Mouse (Mus musculus): Measurements from ENCODE around the gene Ncoa7. TPM values are rescaled to one million over a fixed set of nuclear protein-coding genes. Genes with fewer than 3 reads are reported as not detected.
"Not testable (repeated sequence)": the region's sequence is repeated elsewhere in the genome, so short reads cannot be mapped to it uniquely, and the experiment has no call there.

Gene Ncoa7
- polyA plus RNA-seq, 1 experiment from 2014 or later: 12.2 TPM

GRCm38 (mm10) chr10:30629513-30629912 lies 173.6 kb downstream of the Ncoa7 start, which contains the start of gene Hint3:
TSS of gene Hint3 (minus strand) at chr10:30629632.
- no peaks in the 10 kb centered on the region for H3K27me3 ChIP-seq (ENCODE audit: control insufficient read depth, insufficient read depth, low read length)
- H3K4me2 ChIP-seq (replicated peaks; ENCODE audit: low read depth): no peak within 1 kb of the TSS
- TF ChIP-seq EP300 (optimal IDR thresholded peaks at IDR 0.05) (no peak), CTCF (IDR thresholded peaks at IDR 0.05; ENCODE audit: low read depth) (no peak)
- WGBS: 73% methylated on average over 3 of the region's 3 CpGs
- DNase-seq (ENCODE audit: low spot score) (no peak), ATAC-seq (ENCODE audit: low FRiP score, low TSS enrichment) (no peak)
- H3K4me3 ChIP-seq (ENCODE audit: low read depth, low read length): no peak within 1 kb of the TSS
- H3K9me3 ChIP-seq (ENCODE audit: control insufficient read depth, low read length): no peaks in the 10 kb centered on the region
- no peak within 1 kb of the TSS for H3K9ac ChIP-seq (ENCODE audit: low read length)
- no peak within 1 kb of the TSS for H3K27ac ChIP-seq (replicated peaks)
- H3K4me1 ChIP-seq (replicated peaks; ENCODE audit: control insufficient read depth, insufficient read depth): no peaks in the 10 kb centered on the region
- H3K36me3 ChIP-seq (ENCODE audit: control insufficient read depth, insufficient read depth, low read length): no peaks in the 10 kb centered on the region

- not testable (repeated sequence) for H3K9me3 ChIP-seq (ENCODE audit: control insufficient read depth, low read length); DNase-seq (ENCODE audit: low spot score); H3K36me3 ChIP-seq (ENCODE audit: control insufficient read depth, insufficient read depth, low read length); H3K27me3 ChIP-seq (ENCODE audit: control insufficient read depth, insufficient read depth, low read length); H3K4me1 ChIP-seq (replicated peaks; ENCODE audit: control insufficient read depth, insufficient read depth); H3K27ac ChIP-seq (replicated peaks); H3K4me2 ChIP-seq (replicated peaks; ENCODE audit: low read depth); ATAC-seq (ENCODE audit: low FRiP score, low TSS enrichment); H3K9ac ChIP-seq (ENCODE audit: low read length); H3K4me3 ChIP-seq (ENCODE audit: low read depth, low read length)
- 90% methylated on average over 11 of the region's 11 CpGs for WGBS
These were observed 174.7 kb downstream of the Ncoa7 start for GRCm38 (mm10) chr10:30628444-30628843.

DNA sequence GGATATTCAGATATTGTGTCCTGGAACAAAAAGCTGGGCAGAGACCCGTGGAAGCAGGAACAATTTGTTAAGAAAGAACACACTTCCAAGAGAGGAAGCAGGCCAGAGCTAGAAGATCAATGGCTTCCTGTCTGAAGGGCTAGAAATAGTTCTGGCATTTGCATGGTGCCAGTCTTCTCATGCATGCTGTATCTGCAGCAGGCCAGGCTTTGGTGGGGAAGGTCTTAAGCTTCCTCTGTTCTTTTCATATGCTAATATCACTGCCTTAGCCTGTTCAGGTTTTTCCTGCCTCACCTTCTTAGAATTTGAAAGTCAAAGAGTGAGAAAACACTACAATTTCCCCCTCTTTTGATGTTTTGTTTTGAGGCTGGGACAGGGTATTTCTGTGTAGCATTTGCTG lies 175.6 kb downstream of the Ncoa7 start:
- no peaks in the 10 kb centered on the region for H3K9me3 ChIP-seq (ENCODE audit: control insufficient read depth, low read length)
- H3K4me3 ChIP-seq (ENCODE audit: low read depth, low read length): no peak overlapping the region
- H3K4me2 ChIP-seq (replicated peaks; ENCODE audit: low read depth): no peak overlapping the region
- no peaks in the 10 kb centered on the region for H3K27me3 ChIP-seq (ENCODE audit: control insufficient read depth, insufficient read depth, low read length)
- WGBS: 29% methylated on average over 1 of the region's 1 CpGs
- ATAC-seq (ENCODE audit: low FRiP score, low TSS enrichment): no peak
- TF ChIP-seq CTCF (IDR thresholded peaks at IDR 0.05; ENCODE audit: low read depth): no peak
- TF ChIP-seq EP300 (optimal IDR thresholded peaks at IDR 0.05): no peak
- no peak for DNase-seq (ENCODE audit: low spot score)
- no peaks in the 10 kb centered on the region for H3K4me1 ChIP-seq (replicated peaks; ENCODE audit: control insufficient read depth, insufficient read depth)
- no peaks in the 10 kb centered on the region for H3K36me3 ChIP-seq (ENCODE audit: control insufficient read depth, insufficient read depth, low read length)
- H3K9ac ChIP-seq (ENCODE audit: low read length): no peak overlapping the region
- H3K27ac ChIP-seq (replicated peaks): no peak overlapping the region

DNA sequence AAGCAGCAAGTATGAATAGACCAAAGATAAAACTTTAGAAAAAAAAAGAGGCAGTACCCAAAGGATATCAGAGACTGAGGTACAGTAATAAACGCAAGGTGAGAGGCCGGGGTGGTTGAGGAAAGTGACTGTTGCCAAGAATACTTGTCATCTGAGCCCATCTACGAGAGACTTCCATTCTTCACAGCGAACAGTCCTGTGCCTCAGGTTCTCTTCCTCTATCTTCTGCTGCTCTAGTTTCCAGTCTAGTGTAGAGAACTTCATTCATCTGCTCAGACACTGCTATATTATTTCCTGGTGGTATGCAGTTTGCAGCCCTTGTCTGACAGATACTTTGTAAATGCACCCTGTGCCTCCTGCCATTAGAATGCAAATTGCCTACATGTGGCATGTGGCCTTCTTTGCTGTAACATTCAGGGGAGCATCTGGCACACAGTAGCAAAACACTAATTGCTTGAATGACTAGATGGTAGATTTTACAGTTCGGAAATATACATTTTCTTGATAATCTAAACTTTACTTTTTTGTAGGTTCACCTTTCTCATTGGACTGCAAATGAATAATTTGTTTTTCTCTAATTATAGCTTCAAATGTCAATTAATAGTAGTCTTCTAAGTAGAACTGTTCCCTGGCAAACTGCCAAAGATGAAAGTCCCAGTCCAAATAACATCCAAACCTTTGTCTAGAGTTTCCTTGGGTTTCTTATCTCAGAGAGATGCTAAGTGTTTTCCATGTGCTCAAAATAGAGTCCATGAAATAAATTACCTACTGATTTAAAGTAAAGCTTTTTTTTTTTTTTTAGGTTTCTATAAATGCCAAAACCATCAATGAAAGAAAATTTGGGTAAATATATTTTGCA lies 178.7 kb downstream of the Ncoa7 start:
- no peaks in the 10 kb centered on the region for H3K9me3 ChIP-seq (ENCODE audit: control insufficient read depth, low read length)
- no peak overlapping the region for H3K4me3 ChIP-seq (ENCODE audit: low read depth, low read length)
- no peak for TF ChIP-seq EP300 (optimal IDR thresholded peaks at IDR 0.05)
- no peak for TF ChIP-seq CTCF (IDR thresholded peaks at IDR 0.05; ENCODE audit: low read depth)
- H3K36me3 ChIP-seq (ENCODE audit: control insufficient read depth, insufficient read depth, low read length): no peaks in the 10 kb centered on the region
- ATAC-seq (ENCODE audit: low FRiP score, low TSS enrichment): no peak
- H3K4me1 ChIP-seq (replicated peaks; ENCODE audit: control insufficient read depth, insufficient read depth): no peaks in the 10 kb centered on the region
- H3K27ac ChIP-seq (replicated peaks): no peak overlapping the region
- WGBS: 60% methylated on average over 5 of the region's 5 CpGs
- DNase-seq (ENCODE audit: low spot score): no peak
- H3K27me3 ChIP-seq (ENCODE audit: control insufficient read depth, insufficient read depth, low read length): no peaks in the 10 kb centered on the region
- H3K9ac ChIP-seq (ENCODE audit: low read length): no peak overlapping the region
- H3K4me2 ChIP-seq (replicated peaks; ENCODE audit: low read depth): no peak overlapping the region

DNA sequence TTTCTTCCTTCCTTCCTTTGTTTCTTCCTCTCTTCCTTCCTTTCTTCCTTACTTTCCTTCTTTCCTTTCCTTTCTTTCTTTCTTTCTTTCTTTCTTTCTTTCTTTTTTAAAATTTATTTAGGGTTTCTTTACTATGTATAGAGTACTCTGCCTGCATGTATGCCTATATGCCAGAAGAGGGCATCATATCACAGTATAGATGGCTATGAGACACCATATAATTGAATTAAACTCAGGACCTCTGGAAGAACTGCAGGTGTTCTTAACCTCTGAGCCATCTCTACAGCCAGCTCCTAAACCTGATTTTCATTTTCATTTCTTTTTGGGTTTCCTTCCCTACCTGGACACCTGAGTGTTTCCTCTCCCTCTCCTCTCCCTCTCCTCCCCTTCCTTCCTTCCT lies 180.2 kb downstream of the Ncoa7 start:
- H3K9me3 ChIP-seq (ENCODE audit: control insufficient read depth, low read length): no peaks in the 10 kb centered on the region

DNA sequence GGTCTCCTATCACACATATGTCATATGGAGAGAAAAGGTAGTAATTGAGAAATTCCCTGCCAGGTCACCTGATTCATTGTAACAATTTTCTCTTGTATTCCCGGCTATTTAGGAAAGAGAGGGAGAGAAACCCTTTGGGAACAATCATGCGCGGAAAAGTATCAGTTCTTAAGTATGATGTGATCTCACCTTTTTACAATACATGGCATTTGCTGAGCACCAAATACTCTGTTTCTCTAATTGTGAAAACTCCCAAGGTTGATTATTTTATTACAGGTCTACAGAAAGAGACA lies 184.3 kb downstream of the Ncoa7 start:
- Histone ChIP-seq H3K27me3 (ENCODE audit: control insufficient read depth, insufficient read depth, low read length) (no peaks in the 10 kb centered on the region), H3K9me3 (ENCODE audit: control insufficient read depth, low read length) (no peaks in the 10 kb centered on the region), H3K4me2 (replicated peaks; ENCODE audit: low read depth) (peak overlapping the region; percentile 71), H3K27ac (replicated peaks) (peak overlapping the region; percentile 96; the same call in 1 of the 2 replicates), H3K4me3 (ENCODE audit: low read depth, low read length) (peak overlapping the region; percentile 64), H3K9ac (ENCODE audit: low read length) (peak overlapping the region; percentile 82), H3K36me3 (ENCODE audit: control insufficient read depth, insufficient read depth, low read length) (no peaks in the 10 kb centered on the region), H3K4me1 (replicated peaks; ENCODE audit: control insufficient read depth, insufficient read depth) (no peaks in the 10 kb centered on the region)
- 41% methylated on average over 3 of the region's 3 CpGs for WGBS
- no peak for ATAC-seq (ENCODE audit: low FRiP score, low TSS enrichment)
- TF ChIP-seq EP300 (optimal IDR thresholded peaks at IDR 0.05): no peak
- TF ChIP-seq CTCF (IDR thresholded peaks at IDR 0.05; ENCODE audit: low read depth): no peak
- DNase-seq (ENCODE audit: low spot score): no peak

More for the DNA sequence above, 180.2 kb downstream of the Ncoa7 start:
- Histone ChIP-seq H3K4me3 (ENCODE audit: low read depth, low read length) (no peak overlapping the region), H3K36me3 (ENCODE audit: control insufficient read depth, insufficient read depth, low read length) (no peaks in the 10 kb centered on the region), H3K4me1 (replicated peaks; ENCODE audit: control insufficient read depth, insufficient read depth) (no peaks in the 10 kb centered on the region), H3K27ac (replicated peaks) (no peak overlapping the region), H3K9ac (ENCODE audit: low read length) (no peak overlapping the region), H3K4me2 (replicated peaks; ENCODE audit: low read depth) (no peak overlapping the region), H3K27me3 (ENCODE audit: control insufficient read depth, insufficient read depth, low read length) (no peaks in the 10 kb centered on the region)
- ATAC-seq (ENCODE audit: low FRiP score, low TSS enrichment) (no peak), DNase-seq (ENCODE audit: low spot score) (no peak)
- TF ChIP-seq CTCF (IDR thresholded peaks at IDR 0.05; ENCODE audit: low read depth) (peak; percentile 71), EP300 (optimal IDR thresholded peaks at IDR 0.05) (no peak)
